Mouse (Mus musculus): ENCODE measurements around the gene Gtdc1.

Gene Gtdc1

DNA sequence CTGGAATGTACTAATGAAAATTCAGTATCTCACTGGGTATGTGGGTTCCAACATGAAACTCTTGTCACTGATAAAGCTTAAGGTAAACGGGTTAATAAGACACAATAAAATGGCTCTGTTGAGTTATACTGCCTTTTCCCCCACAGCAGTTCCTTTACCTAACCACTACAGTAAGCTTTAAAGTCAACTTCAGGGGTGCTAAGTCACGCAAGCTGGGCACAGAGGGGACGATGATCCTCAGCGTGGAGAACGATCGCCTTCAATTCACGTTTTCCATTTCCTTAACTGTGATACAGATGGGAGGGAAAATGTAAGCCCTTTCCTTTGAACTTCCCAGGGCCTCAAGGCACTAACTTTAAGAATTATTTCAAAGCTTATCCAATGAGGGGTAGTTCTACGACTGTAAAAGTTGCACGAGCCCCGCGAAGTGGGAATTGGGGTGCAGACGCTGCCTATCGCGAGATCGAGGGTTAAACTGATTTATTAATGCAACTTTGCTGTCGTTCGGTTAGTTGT, 1.2 kb downstream of the Gtdc1 start:
- in situ Hi-C loops (cut with MboI; ENCODE audit: low sequenced_read_pairs), result no loop called here

DNA sequence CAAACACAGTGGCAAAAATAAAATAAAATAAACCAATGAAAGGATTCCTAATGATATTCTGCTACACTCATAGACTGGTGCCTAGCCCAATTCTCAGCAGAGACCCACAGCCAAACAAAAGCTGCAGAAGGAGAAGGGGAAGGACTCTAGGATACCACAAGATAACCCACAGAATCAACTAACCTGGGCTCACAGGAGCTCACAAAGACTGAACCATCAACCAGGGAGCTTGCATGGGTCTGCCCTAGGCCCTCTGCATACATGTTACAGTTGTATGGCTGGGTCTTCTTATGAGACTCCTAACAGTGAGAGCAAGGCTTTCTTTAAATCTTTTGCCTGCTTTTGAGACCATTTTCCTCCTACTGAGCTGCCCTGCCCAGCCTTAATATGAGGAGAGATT, 2.8 kb downstream of the Gtdc1 start:
- in situ Hi-C loops (cut with MboI; ENCODE audit: low sequenced_read_pairs), result no loop called here

DNA sequence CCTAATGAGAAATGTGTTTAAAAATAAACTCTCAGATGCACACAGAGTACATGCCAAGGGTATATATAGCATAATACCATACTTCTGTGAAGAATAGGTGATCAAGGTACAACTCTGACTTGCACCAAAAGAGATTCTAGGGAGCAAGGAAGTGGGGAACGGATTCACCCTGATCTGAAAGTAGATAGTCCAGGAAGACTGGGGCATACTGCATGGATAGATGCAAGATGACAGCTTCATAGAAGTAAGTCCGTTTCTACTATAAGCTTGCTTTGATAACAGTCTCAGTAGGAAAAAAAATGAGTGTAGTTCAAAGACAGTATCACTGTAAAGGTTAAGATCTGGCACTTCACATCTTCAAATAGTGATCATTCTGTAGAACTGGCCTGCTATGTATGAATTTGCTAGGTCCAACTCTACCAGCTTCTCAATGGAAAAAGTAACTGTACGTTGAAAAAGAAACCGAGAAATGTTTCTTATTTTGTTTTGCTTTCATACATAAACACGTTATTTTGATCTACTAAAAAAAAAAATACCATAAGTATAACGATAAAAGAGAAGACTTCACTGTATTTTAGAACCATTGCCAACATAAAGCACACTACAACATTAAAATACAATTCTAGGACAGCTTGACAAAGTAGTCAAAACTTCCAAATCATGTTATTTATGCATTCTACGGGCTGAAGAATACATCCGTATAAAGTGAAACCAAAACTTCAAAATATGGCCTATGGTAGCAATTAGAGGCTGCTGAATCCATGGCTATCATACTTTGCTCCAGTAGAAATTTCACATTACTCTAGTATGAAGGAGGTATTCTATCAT, 4.2 kb downstream of the Gtdc1 start:
- in situ Hi-C loops (cut with MboI; ENCODE audit: low sequenced_read_pairs), result no loop called here

DNA sequence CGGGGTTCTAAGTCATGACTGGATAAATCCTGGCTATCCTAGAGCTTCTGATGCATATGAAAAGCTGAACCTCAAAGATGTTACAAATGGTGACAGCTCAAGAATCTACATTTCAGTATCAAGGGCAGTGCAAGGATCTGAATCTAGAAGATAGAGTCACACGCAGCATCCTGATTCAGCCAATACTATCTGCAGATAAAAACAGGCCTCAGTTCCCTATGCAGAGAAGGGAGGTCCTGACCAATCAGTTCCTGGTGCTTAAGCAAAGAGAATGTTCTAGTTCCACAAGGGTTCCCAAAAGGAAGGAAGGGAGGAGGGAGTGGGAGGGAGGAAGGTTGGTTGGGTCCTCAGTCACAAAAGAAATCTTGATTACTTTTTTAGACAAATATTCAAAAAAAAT, 5.0 kb downstream of the Gtdc1 start:
- in situ Hi-C loops (cut with MboI; ENCODE audit: low sequenced_read_pairs), result no loop called here

DNA sequence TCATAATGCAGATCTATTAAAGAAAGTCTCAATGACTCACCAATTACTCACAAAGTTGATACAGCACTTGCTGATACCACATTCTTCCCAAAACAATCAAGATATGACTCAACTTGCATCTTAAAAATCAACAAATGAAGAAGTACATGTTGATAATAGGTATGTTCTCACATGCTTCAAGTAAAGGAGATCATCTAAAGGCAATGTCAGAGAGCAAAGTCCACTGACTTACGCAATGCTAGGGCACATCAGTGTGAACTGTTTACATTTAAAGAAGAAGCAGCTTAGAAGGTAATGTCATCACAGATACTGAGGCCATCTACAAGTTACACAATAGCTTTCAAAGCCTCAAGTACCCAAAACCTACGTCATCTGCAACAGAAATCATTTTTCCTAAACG, 7.0 kb downstream of the Gtdc1 start:
- in situ Hi-C loops (cut with MboI; ENCODE audit: low sequenced_read_pairs), result no loop called here

DNA sequence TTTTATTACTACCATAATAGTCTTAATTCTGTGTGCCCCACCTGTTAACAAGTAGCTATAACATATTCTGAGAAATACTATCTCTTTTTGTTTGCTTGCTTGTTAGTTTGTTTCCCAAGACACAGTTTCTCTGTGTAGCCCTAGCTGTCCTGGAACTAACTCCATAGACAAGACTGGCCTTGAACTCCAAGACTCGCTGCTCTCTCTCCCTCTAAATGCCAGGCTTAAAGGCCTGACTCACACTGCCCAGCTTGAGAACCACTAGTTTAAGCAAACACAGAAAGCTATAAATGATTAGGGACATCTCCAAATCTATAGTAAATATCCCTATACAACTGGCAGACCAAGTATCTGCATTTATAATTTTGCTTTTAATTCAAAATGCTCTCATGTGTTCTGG, 8.1 kb downstream of the Gtdc1 start:
- in situ Hi-C loops (cut with MboI; ENCODE audit: low sequenced_read_pairs), result no loop called here

DNA sequence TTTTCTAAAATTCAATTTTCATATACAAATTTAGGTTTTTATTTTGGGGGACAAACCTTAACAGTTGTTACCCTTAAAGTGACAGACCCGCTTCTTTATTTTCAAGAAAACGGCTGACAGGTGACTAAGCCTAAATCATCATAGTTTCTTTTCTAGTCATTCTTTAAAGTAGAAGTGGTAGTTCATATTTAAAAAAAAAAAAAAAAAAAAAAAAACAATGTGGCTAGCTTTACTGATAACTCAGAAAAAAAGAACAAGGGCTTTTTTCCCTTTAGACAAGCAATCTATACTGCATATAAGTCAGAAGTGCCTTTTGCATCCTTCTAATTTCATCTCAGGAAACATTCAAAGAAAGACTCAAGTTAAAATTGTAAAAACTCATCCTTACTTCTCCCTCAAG, 8.7 kb downstream of the Gtdc1 start:
- in situ Hi-C loops (cut with MboI; ENCODE audit: low sequenced_read_pairs), result no loop called here

DNA sequence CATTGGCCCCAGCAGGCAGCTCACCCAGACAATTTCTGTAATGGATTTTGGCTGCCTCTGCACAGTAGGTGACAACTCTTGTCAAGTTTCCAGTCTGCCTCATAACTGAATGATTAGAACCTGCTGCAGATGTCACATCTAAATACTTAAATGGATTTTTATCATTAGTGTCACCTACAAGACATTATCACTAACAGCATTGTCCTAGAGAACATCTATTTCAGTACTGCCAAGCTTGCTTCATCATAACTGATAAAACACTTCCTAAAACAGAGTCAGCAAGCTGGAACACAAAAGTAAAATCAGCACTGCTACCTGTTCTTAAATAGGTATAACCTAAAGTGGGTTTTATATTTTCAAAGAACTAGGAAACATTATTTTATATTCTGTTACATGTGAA, 11.2 kb downstream of the Gtdc1 start:
- in situ Hi-C loops (cut with MboI; ENCODE audit: low sequenced_read_pairs), result no loop called here

DNA sequence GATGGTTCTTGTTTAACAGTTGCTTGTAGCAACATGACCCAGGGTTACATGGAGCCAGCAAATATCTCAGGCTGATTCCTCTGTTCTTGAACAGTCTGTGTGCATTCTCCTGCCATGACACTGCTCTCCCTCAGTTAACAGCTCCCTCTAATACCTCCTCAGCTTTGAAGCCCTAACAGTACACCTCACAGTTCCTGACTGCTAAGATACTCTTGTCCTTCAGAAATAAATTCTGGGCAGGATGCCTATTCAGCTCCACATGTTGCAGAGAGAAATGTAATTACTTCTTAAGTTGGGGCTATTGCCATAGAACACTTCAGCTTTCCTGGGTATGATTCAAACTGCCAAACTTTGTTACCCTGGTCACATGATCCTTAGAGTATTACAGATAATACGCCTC, 29.7 kb downstream of the Gtdc1 start:
- in situ Hi-C loops (cut with MboI; ENCODE audit: low sequenced_read_pairs), result no loop called here

DNA sequence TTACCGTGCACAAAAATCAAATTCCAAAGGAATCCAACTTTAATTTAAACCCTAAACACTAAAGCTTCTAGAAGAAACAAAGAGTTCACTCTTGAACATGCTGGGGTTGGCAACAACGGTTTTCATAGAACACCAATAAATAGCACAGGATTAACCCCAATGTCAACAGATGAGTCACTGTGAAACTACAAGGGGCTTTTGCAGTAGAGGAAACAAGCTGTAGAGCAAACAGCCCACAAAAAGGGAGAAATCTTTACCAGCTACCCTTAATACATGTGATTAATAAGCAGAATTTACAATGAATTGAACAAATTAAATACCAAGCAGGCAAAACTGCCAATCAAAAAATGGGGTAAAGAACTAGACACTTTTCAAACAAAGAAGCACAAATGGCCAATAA, 53.7 kb downstream of the Gtdc1 start:
- in situ Hi-C loops (cut with MboI; ENCODE audit: low sequenced_read_pairs), result no loop called here

DNA sequence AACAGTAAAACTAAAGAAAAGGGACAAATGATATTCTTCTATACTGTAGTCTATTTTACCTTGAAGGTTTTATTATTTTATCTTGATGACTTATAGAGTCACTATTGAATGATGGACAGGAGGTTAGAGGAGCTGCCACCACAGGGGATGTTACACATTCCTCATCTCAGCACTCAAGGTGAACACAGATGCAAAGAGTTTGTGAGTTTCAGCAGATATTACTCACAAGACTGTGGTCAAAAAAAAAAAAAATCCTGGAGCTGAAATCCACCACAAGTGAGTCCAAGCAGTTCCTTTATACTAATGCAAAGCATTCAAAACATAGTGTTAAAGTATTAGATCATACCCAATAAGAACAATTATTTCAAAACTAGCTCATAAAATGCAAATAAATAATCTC, 62.7 kb downstream of the Gtdc1 start:
- in situ Hi-C loops (cut with MboI; ENCODE audit: low sequenced_read_pairs), result no loop called here

DNA sequence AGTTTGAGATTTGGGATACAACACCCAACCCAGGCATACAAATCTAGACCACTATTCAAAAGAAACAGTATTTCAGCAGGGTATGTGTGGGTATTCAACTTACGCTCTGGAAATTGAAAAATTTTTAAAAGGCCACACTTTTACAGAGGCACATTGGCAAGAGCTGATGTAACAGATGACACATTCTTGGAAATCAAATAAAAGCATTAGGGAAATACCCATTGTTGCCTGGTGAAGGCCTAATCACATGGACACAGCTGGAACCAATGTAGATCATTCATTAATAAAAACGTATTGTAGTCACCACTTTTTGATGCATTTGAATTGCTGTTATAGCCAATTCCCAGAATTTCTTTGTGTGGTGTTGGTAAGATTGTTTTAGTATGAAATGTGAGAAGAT, 73.0 kb downstream of the Gtdc1 start:
- in situ Hi-C loops (cut with MboI; ENCODE audit: low sequenced_read_pairs), result no loop called here

DNA sequence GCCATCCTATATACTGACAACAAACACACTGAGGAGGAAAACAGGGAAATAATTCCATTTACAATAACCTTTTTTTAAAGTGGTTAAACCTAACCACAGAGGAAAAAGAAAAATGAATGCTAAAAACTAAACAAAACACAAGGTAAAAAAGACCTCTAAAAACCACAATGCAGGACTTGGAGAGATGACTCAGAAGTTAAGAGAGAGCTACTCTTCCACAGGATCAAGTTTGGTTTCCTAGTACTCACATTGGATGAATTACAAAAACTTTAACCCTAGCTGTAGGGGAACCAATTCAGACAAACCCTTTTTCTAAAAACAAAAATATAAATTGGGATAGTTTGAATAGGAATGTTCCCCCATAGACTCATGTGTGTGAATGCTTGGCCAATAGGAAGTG, 77.8 kb downstream of the Gtdc1 start:
- in situ Hi-C loops (cut with MboI; ENCODE audit: low sequenced_read_pairs), result no loop called here

DNA sequence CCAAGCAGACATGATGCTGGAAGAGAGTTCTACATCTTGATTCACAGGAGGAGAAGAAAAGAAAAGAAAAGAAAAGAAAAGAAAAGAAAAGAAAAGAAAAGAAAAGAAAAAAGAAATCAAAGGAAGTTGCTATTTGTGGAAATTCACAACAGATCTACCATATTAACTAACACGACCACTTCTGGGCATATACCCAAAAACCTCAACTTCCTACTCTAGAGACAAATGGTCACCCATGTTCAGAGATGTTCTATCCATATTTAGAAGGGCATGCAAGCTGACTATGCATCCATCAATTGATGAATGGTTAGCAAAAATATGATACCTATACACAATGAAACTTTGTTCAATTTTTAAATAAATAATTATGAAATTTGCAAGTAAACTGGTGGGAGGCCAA, 79.3 kb downstream of the Gtdc1 start:
- in situ Hi-C loops (cut with MboI; ENCODE audit: low sequenced_read_pairs), result no loop called here

DNA sequence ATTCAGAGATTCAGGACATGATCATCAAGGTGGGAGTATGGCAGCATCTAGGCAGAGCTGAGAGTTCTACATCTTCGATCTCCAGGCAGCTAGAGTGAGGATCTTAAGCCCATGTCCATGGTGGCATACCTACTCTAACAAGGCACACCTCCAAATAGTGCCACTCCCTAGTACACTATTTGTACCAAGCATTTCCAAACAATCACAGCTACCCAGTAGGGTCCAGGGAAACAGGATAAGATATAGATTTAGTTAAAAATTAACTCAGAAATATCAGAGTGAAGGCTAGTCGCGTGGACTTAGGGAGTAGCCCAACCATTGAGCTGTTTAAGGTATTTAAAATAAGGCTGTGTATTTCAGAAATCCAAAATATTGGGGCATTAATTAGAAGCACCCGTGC, 82.0 kb downstream of the Gtdc1 start:
- in situ Hi-C loops (cut with MboI; ENCODE audit: low sequenced_read_pairs), result no loop called here

DNA sequence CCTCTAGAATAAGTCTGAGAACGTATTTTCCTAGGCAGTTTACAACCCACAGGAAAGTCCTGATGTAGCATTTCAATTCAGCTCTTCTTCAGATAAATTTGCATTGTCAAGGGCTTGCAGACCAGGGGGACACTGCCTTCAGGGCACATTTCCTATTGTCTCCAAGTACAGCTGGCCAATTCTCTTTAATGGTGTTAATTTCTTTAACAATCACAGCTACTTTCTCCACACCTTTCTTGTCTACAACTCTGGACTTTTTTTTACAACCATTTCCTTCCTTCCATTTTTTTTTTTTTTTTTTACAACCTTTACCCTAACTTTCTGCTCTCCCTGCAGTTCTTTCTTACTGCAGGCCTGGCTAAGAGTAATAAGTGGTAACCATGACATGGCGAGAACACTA, 97.7 kb downstream of the Gtdc1 start:
- in situ Hi-C loops (cut with MboI; ENCODE audit: low sequenced_read_pairs), result no loop called here

DNA sequence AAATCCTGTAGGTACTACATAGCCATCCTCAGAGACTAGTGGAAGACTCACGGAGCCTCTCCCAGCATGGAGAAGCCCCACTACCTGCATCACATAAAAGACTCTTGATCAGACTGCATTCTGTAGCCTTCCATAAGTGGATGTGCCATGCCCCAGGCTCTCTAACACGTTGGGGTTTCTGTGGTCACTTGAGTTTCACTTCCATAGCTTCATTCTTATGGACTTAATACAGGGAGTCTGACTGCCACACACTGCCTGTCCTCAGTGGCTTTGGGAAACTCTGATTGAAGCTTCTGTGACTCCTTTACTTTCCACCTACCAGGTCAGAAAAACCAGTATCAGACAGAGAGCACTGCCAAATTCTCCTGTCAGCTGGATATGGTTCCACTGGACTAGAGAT, 98.1 kb downstream of the Gtdc1 start:
- in situ Hi-C loops (cut with MboI; ENCODE audit: low sequenced_read_pairs), result no loop called here

DNA sequence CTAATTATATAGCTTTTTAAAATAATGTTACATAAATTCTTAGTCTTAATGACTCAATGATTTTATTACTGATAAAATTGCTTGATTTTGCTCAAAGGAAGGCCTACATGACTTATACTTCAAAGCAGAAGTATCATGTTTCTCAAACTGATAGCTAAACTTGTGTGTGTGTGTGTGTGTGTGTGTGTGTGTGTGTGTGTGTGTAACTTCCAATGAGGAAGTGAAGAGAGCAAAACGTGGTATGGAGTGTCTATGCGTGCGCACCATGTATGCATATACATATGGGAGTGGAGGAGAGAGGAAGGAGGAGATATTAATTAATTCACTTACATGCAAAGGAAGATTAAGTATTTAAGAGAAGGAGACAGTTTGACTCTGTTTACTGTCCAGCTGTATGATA, 100.8 kb downstream of the Gtdc1 start:
- in situ Hi-C loops (cut with MboI; ENCODE audit: low sequenced_read_pairs), result no loop called here

DNA sequence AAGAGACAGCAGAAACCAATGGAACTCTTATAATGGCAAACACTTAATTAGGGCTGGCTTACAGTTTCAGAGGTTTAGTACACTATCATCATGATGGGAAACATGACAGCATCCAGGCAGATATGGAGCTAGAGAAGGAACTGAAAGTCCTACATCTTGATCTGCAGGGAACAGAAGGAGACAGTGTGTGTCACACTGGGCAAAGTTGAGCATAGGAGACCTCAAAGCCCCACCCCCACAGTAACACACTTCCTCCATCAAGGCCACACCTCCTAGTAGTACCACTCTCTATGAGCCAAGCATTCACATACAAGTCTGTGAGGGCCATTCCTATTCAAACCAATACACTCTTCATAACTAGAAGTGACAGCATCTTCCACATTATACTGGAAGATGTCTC, 109.7 kb downstream of the Gtdc1 start:
- in situ Hi-C loops (cut with MboI; ENCODE audit: low sequenced_read_pairs), result no loop called here

DNA sequence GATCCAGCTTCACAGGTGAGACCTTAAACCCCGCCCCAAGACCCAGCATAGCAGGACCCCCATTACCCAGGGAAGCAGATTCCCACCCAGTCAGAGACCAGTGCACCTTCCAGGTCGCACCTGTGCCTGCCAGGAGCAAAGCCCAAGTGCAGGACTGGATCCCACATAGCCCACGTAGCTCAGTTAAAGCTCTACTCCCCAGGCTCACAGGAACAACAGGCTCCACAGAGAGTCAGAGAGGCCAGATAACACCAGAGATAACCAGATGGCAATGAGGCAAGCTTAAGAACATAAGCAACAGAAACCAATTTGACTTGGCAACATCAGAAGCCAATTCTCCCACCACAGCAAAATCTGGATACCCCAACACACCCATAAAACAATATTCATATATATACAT, 113.7 kb downstream of the Gtdc1 start:
- in situ Hi-C loops (cut with MboI; ENCODE audit: low sequenced_read_pairs), result no loop called here

DNA sequence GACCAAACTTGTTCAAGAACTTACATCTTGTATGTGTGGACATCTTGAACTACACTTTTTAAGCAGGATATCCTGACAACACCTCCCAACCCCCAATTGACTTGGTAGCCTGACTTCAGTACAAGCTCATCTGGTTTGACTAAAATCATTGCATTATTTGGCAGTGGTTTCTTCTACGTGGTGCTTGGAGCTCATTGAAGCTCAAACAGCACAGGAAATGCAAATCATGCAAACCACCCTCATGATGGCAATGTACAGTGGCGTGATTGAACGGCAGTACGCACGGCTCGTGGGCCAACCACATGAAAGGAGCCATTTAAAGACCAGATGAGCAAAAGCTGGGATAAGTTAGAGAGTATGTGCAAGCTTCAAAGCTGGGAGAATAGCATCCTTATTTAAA, 123.0 kb downstream of the Gtdc1 start:
- in situ Hi-C loops (cut with MboI; ENCODE audit: low sequenced_read_pairs), result no loop called here

DNA sequence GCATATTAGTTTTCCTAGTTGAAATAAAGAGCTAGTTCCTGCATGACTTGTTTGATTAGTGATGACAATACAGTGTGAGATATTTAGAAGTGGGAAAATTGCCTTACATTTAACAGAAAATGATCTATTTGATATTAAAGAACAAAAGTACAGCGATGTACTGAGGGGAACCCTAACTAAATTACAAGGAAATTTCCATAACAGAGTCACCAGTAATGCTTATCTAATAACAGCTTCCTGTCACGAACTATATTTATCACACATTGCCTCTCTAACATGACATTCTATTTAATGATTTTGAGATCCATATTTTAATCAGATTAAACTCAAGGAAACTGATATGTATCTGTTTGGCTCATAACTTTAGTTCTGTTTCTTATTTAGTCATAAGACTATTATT, 126.1 kb downstream of the Gtdc1 start:
- in situ Hi-C loops (cut with MboI; ENCODE audit: low sequenced_read_pairs), result no loop called here

DNA sequence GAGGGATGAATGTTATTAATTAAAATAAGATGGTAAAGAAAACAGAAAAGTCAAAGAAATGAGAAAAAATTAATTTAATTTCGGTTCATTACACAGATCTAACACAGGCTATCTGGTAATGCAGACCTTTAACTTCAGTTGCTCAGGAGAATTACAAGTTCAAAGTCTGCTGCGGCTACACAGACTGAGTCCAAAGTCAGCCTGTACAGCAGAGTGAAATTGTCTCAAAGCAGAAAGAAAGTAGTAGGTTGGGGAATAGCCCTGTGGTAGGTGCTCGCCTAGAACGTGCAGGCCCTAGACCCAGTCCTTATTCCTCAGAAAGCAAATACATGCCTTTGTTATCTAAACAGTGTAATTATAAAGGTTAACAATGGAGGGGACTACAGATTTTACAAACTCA, 135.6 kb downstream of the Gtdc1 start:
- in situ Hi-C loops (cut with MboI; ENCODE audit: low sequenced_read_pairs), result no loop called here

Measured in CH12F3 (cell line).